Mouse (Mus musculus): ENCODE data around the gene Tmem170. TPM values are rescaled to one million over a fixed set of nuclear protein-coding genes. Genes with fewer than 3 reads are reported as not detected.
A peak's percentile ranks its signal among the peaks of the same experiment; 100 is the strongest.

Gene Tmem170
- polyA plus RNA-seq, 1 experiment from 2014 or later, result 9.0 TPM

DNA sequence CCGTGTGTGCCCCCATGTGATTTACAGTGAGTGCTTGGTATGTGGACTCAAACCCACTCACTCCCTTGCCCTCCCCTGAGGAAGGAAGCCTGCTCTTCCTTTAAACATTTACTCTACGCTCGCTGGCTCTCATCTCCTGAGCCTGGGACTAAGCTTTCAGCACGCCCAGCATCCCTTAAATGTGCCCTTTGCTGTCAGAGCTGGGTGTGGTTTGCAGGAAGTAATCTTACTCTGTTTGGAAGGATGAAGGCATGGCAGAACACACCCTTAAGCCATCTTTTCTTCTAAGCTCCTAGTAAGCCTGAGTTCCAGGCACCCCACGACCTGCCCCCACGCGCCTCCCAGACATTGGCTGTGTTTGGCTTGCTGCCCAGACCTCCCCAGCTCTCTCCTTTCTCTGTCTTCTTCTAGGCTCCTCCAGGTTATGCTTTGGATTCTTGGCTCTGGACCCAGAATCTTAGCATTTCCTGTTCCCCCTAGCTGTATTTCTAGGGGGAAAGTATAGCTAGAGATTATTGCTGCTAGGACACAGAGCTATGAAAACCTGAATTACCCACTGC lies 11.6 kb upstream of the Tmem170 start:
- DNase-seq (ENCODE audit: low spot score) (no peak), ATAC-seq (replicated peaks; ENCODE audit: low FRiP score, low TSS enrichment, low read depth) (no peak)
- H3K27ac ChIP-seq (ENCODE audit: low read depth), result no peak overlapping the region
- no peak overlapping the region for H3K4me3 ChIP-seq (ENCODE audit: low read depth, low read length)
- H3K27me3 ChIP-seq (replicated peaks; ENCODE audit: control insufficient read depth, insufficient read depth, low read length), result peaks cover 29% of the 10 kb centered on the region
- H3K4me1 ChIP-seq (replicated peaks; ENCODE audit: control insufficient read depth, insufficient read depth, low read length), result peaks cover 7% of the 10 kb centered on the region
- 14% methylated on average over 7 of the region's 7 CpGs for WGBS
- H3K9ac ChIP-seq (ENCODE audit: low read length), result no peak overlapping the region
- H3K4me2 ChIP-seq (ENCODE audit: low read length), result peak overlapping the region; percentile 20; the same call in 1 of the 2 replicates
- H3K36me3 ChIP-seq (ENCODE audit: control insufficient read depth, insufficient read depth, low read length), result no peaks in the 10 kb centered on the region
- H3K9me3 ChIP-seq (ENCODE audit: control insufficient read depth, low read length), result no peaks in the 10 kb centered on the region

DNA sequence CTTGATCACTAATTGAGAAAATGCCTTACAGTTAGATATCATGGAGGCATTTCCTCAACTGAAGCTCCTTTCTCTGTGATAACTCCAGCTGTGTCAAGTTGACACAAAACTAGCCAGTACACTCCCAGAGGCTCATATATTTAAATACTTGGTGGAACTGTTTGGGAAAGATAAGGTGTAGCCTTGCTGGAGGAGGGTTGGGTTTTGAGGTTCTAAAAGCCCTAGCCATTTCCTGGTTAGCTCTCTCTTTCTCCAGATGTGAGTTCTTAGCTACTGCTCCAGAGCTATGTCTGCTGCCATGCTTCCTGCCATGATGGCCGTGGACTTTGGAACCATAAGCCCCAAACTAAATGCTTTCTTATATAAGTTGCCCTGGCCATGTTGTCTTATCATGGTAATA lies 10.9 kb upstream of the Tmem170 start:
- WGBS, result 88% methylated on average over 1 of the region's 1 CpGs
- no peak overlapping the region for H3K9ac ChIP-seq (ENCODE audit: low read length)
- ATAC-seq (replicated peaks; ENCODE audit: low FRiP score, low TSS enrichment, low read depth) (no peak), DNase-seq (ENCODE audit: low spot score) (no peak)
- H3K4me3 ChIP-seq (ENCODE audit: low read depth, low read length), result no peak overlapping the region
- no peak overlapping the region for H3K4me2 ChIP-seq (ENCODE audit: low read length)
- H3K36me3 ChIP-seq (ENCODE audit: control insufficient read depth, insufficient read depth, low read length), result no peaks in the 10 kb centered on the region
- no peak overlapping the region for H3K27ac ChIP-seq (ENCODE audit: low read depth)
- peaks cover 7% of the 10 kb centered on the region for H3K4me1 ChIP-seq (replicated peaks; ENCODE audit: control insufficient read depth, insufficient read depth, low read length)
- no peaks in the 10 kb centered on the region for H3K9me3 ChIP-seq (ENCODE audit: control insufficient read depth, low read length)
- peaks cover 29% of the 10 kb centered on the region for H3K27me3 ChIP-seq (replicated peaks; ENCODE audit: control insufficient read depth, insufficient read depth, low read length)

DNA sequence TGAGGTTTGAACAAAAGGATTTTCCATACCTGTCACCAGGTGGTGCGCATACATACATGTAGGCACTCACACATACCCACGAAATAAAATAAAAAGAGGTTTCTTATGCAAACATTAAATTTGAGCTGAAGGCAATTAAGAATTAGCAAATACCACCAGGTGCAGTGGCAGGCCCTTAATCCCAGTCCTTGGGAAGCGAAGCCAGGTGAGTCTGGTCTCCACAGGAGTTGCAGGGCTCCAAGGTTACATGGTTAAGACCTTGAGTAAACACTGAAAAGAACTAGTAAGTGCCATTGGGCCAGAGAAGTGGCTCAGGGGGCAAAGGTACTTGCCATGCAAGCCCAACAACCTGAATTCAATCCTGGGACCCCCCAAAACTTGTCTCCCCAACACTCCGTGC lies 7.1 kb upstream of the Tmem170 start:
- Histone ChIP-seq H3K9ac (ENCODE audit: low read length) (no peak overlapping the region), H3K4me1 (replicated peaks; ENCODE audit: control insufficient read depth, insufficient read depth, low read length) (no peaks in the 10 kb centered on the region; the same call in 1 of the 2 replicates), H3K27ac (ENCODE audit: low read depth) (no peak overlapping the region), H3K9me3 (ENCODE audit: control insufficient read depth, low read length) (no peaks in the 10 kb centered on the region), H3K27me3 (replicated peaks; ENCODE audit: control insufficient read depth, insufficient read depth, low read length) (no peaks in the 10 kb centered on the region), H3K4me3 (ENCODE audit: low read depth, low read length) (no peak overlapping the region), H3K36me3 (ENCODE audit: control insufficient read depth, insufficient read depth, low read length) (no peaks in the 10 kb centered on the region), H3K4me2 (ENCODE audit: low read length) (no peak overlapping the region)
- no peak for ATAC-seq (replicated peaks; ENCODE audit: low FRiP score, low TSS enrichment, low read depth)
- WGBS, result 83% methylated on average over 4 of the region's 4 CpGs
- DNase-seq (ENCODE audit: low spot score), result no peak

DNA sequence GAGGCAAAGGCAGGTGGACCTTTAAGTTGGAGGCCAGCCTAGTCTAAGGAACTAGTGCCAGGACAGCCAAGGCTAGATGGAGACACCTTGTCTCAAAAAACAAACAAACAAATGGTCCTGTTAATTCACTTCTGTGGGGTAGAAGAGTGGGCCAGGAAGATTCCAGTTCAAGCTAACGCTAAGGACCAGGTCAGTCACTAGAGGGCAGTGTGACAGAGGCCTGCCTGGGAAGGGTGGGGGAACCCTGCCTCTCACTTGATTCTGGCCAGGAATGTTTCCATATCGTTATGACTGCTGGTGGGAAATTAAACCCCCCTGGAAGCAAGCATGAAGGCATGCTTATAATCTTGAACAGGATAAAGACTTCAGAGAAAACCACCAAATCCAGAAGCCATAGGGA lies 5.0 kb upstream of the Tmem170 start:
- no peaks in the 10 kb centered on the region for H3K36me3 ChIP-seq (ENCODE audit: control insufficient read depth, insufficient read depth, low read length)
- no peak overlapping the region for H3K4me2 ChIP-seq (ENCODE audit: low read length)
- no peaks in the 10 kb centered on the region for H3K27me3 ChIP-seq (replicated peaks; ENCODE audit: control insufficient read depth, insufficient read depth, low read length)
- H3K27ac ChIP-seq (ENCODE audit: low read depth), result no peak overlapping the region
- no peaks in the 10 kb centered on the region for H3K9me3 ChIP-seq (ENCODE audit: control insufficient read depth, low read length)
- 3% methylated on average over 2 of the region's 2 CpGs for WGBS
- DNase-seq (ENCODE audit: low spot score), result peak; percentile 75
- H3K4me3 ChIP-seq (ENCODE audit: low read depth, low read length), result no peak overlapping the region
- ATAC-seq (replicated peaks; ENCODE audit: low FRiP score, low TSS enrichment, low read depth), result no peak
- H3K4me1 ChIP-seq (replicated peaks; ENCODE audit: control insufficient read depth, insufficient read depth, low read length), result no peaks in the 10 kb centered on the region
- no peak overlapping the region for H3K9ac ChIP-seq (ENCODE audit: low read length)

DNA sequence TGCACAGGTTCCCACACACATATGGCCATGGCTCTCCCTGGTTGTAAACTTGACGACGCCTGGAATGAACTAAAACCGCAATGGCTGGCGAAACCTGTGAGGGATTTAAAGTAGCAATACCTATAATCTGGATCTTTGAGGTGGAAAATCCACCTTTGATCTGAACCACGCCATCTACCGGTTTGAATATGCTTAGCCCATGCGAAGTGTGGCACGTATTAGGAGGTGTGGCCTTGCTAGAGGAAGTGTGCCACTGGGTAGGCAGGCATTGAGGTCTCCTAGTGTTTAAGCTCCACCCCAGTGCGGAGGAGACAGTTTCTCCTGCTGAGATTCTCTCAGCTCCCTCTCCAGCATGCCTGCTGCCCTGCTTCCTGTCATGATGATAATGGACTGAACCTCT lies 1.2 kb upstream of the Tmem170 start:
- no peak overlapping the region for H3K27ac ChIP-seq (ENCODE audit: low read depth)
- H3K9me3 ChIP-seq (ENCODE audit: control insufficient read depth, low read length), result no peaks in the 10 kb centered on the region
- H3K27me3 ChIP-seq (replicated peaks; ENCODE audit: control insufficient read depth, insufficient read depth, low read length), result no peaks in the 10 kb centered on the region
- no peak overlapping the region for H3K4me3 ChIP-seq (ENCODE audit: low read depth, low read length)
- H3K4me1 ChIP-seq (replicated peaks; ENCODE audit: control insufficient read depth, insufficient read depth, low read length), result peaks cover 4% of the 10 kb centered on the region; the same call in 1 of the 2 replicates
- no peak overlapping the region for H3K4me2 ChIP-seq (ENCODE audit: low read length)
- DNase-seq (ENCODE audit: low spot score) (no peak), ATAC-seq (replicated peaks; ENCODE audit: low FRiP score, low TSS enrichment, low read depth) (no peak)
- no peaks in the 10 kb centered on the region for H3K36me3 ChIP-seq (ENCODE audit: control insufficient read depth, insufficient read depth, low read length)
- H3K9ac ChIP-seq (ENCODE audit: low read length), result no peak overlapping the region
- 67% methylated on average over 9 of the region's 9 CpGs for whole genome bisulfite sequencing

DNA sequence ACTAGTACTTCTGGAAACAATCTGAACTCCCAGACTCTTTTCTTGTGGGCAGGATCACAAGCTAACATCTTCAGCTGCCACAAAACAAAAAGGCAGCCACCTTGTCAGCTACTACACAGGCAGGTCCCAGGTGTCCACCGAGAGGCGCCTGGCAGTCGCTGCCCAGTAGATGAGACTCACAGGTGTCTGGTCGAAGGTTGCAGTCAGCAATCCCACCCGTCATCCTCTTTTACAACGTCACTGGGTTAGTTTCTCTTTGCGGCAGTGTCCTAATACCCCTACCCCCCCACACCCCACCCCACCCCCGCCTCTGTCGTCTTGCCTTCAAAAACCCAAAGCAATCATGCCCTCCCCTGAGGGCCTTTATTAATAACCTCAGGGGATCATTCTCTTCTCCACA lies 792 bp downstream of the Tmem170 start:
- H3K27ac ChIP-seq (ENCODE audit: low read depth), result peak overlapping the region; percentile 65; the same call in 1 of the 2 replicates
- peak overlapping the region; percentile 72 for H3K4me2 ChIP-seq (ENCODE audit: low read length)
- DNase-seq (ENCODE audit: low spot score), result peak; percentile 58
- peak overlapping the region; percentile 59 for H3K9ac ChIP-seq (ENCODE audit: low read length)
- no peaks in the 10 kb centered on the region for H3K27me3 ChIP-seq (replicated peaks; ENCODE audit: control insufficient read depth, insufficient read depth, low read length)
- peaks cover 4% of the 10 kb centered on the region; the same call in 1 of the 2 replicates for H3K4me1 ChIP-seq (replicated peaks; ENCODE audit: control insufficient read depth, insufficient read depth, low read length)
- peak overlapping the region; percentile 77 for H3K4me3 ChIP-seq (ENCODE audit: low read depth, low read length)
- no peaks in the 10 kb centered on the region for H3K36me3 ChIP-seq (ENCODE audit: control insufficient read depth, insufficient read depth, low read length)
- 15% methylated on average over 9 of the region's 9 CpGs for WGBS
- ATAC-seq (replicated peaks; ENCODE audit: low FRiP score, low TSS enrichment, low read depth), result peak; percentile 1; the same call in 1 of the 2 replicates
- H3K9me3 ChIP-seq (ENCODE audit: control insufficient read depth, low read length), result no peaks in the 10 kb centered on the region

DNA sequence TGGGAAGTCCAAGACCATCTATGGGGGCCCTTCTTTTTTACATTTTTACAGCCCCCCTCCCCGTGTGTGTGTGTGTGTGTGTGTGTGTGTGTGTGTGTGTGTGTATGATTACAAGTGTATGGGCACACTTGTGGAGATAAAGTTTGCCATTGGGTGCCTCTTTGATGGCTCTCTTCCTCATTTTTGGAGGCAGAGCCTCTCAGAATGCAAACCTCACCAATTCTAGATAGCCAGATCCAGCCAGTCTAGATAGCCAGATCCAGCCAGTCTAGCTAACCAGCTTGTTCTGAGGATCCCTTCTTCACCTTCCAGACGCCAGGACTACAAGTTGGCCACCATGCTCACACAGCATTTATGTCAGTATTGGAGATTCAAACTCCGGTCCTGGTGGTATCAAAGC lies 5.3 kb downstream of the Tmem170 start:
- no peak for ATAC-seq (replicated peaks; ENCODE audit: low FRiP score, low TSS enrichment, low read depth)
- 82% methylated on average over 3 of the region's 3 CpGs for WGBS
- peaks cover 4% of the 10 kb centered on the region; the same call in 1 of the 2 replicates for H3K4me1 ChIP-seq (replicated peaks; ENCODE audit: control insufficient read depth, insufficient read depth, low read length)
- no peak for DNase-seq (ENCODE audit: low spot score)
- peaks cover under 1% of the 10 kb centered on the region; the same call in 1 of the 2 replicates for H3K36me3 ChIP-seq (ENCODE audit: control insufficient read depth, insufficient read depth, low read length)
- H3K27me3 ChIP-seq (replicated peaks; ENCODE audit: control insufficient read depth, insufficient read depth, low read length), result no peaks in the 10 kb centered on the region
- no peaks in the 10 kb centered on the region for H3K9me3 ChIP-seq (ENCODE audit: control insufficient read depth, low read length)
- no peak overlapping the region for H3K4me2 ChIP-seq (ENCODE audit: low read length)
- no peak overlapping the region for H3K4me3 ChIP-seq (ENCODE audit: low read depth, low read length)
- no peak overlapping the region for H3K27ac ChIP-seq (ENCODE audit: low read depth)
- no peak overlapping the region for H3K9ac ChIP-seq (ENCODE audit: low read length)

DNA sequence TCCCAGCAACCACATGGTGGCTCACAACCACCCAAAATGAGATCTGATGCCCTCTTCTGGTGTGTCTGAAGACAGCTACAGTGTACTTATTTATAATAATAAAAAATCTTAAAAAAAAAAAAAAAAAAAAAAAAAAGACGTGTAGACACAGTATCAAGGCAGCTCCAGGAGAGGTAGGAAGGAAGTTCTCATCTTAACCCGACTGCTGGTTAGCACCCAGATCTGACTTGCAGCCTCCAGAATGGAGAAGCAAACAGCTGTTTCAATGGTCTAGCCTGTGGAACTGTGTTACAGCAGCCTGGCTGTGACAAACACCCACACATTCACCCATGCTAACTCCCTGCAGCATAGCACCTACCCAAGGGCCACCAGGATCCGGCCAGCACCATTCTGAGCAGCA lies 6.2 kb downstream of the Tmem170 start:
- Histone ChIP-seq H3K27me3 (replicated peaks; ENCODE audit: control insufficient read depth, insufficient read depth, low read length) (no peaks in the 10 kb centered on the region), H3K4me3 (ENCODE audit: low read depth, low read length) (no peak overlapping the region), H3K4me2 (ENCODE audit: low read length) (no peak overlapping the region), H3K9me3 (ENCODE audit: control insufficient read depth, low read length) (no peaks in the 10 kb centered on the region), H3K36me3 (ENCODE audit: control insufficient read depth, insufficient read depth, low read length) (peaks cover 9% of the 10 kb centered on the region), H3K9ac (ENCODE audit: low read length) (no peak overlapping the region), H3K4me1 (replicated peaks; ENCODE audit: control insufficient read depth, insufficient read depth, low read length) (peaks cover under 1% of the 10 kb centered on the region; the same call in 1 of the 2 replicates), H3K27ac (ENCODE audit: low read depth) (no peak overlapping the region)
- DNase-seq (ENCODE audit: low spot score) (no peak), ATAC-seq (replicated peaks; ENCODE audit: low FRiP score, low TSS enrichment, low read depth) (no peak)
- WGBS, result 88% methylated on average over 3 of the region's 3 CpGs

DNA sequence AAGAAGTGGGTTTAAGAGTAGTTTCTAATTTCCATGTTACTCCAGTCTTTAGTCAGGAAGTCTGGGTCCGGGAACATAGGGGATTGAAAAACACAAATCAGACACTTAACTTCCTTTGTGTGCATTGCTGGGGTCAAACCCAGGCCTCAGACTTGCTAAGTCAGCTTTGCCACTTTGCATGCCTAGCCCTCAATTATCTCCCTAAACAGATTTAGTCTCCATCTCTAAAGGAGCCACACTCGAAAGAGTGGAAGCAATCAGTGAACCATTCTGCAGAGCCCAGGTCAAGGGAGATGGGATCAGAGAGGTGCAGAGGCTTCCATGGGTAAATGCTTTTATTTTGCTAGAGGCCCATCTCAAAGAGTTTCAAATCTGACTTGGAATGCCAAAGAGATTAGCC lies 7.9 kb downstream of the Tmem170 start:
- Histone ChIP-seq H3K9ac (ENCODE audit: low read length) (no peak overlapping the region), H3K36me3 (ENCODE audit: control insufficient read depth, insufficient read depth, low read length) (peaks cover 16% of the 10 kb centered on the region), H3K4me1 (replicated peaks; ENCODE audit: control insufficient read depth, insufficient read depth, low read length) (no peaks in the 10 kb centered on the region), H3K4me2 (ENCODE audit: low read length) (no peak overlapping the region), H3K27ac (ENCODE audit: low read depth) (no peak overlapping the region), H3K4me3 (ENCODE audit: low read depth, low read length) (no peak overlapping the region), H3K9me3 (ENCODE audit: control insufficient read depth, low read length) (no peaks in the 10 kb centered on the region), H3K27me3 (replicated peaks; ENCODE audit: control insufficient read depth, insufficient read depth, low read length) (no peaks in the 10 kb centered on the region)
- ATAC-seq (replicated peaks; ENCODE audit: low FRiP score, low TSS enrichment, low read depth) (no peak), DNase-seq (ENCODE audit: low spot score) (no peak)
- WGBS, result 58% methylated on average over 2 of the region's 2 CpGs

Data from intestine, embryonic 14.5 days (tissue).